Mouse (Mus musculus): ENCODE data around the gene Ifi209. TPM values are rescaled to one million over a fixed set of nuclear protein-coding genes. Genes with fewer than 3 reads are reported as not detected.
"Not testable (repeated sequence)": the region's sequence is repeated elsewhere in the genome, so short reads cannot be mapped to it uniquely, and the experiment has no call there.

Ifi209 gene
- under 1 TPM; 0.20 to 0.33 TPM for total RNA-seq (2021)

GRCm38 (mm10) chr1:173630622-173631021, at the start of gene Ifi209:
Gene Ifi209, plus strand, starts transcription at chr1:173630917.
- not testable (repeated sequence) for DNase-seq

- DNase-seq = not testable (repeated sequence)
Observed at GRCm38 (mm10) chr1:173589698-173590097, 41.0 kb upstream of the Ifi209 start.

- not testable (repeated sequence) for DNase-seq
Observed at GRCm38 (mm10) chr1:173598838-173599494, 31.8 kb upstream of the Ifi209 start, which contains the start of gene Ifi213. Gene Ifi213, minus strand, starts transcription at chr1:173599274.

GRCm38 (mm10) chr1:173610291-173610690, 20.4 kb upstream of the Ifi209 start:
- not testable (repeated sequence) for DNase-seq

GRCm38 (mm10) chr1:173622216-173622615, 8.5 kb upstream of the Ifi209 start:
- DNase-seq = not testable (repeated sequence)

- DNase-seq = no peak
Observed at GRCm38 (mm10) chr1:173624052-173624451, 6.7 kb upstream of the Ifi209 start.

- no peak for DNase-seq
Observed at GRCm38 (mm10) chr1:173626686-173627085, 4.0 kb upstream of the Ifi209 start.

GRCm38 (mm10) chr1:173633969-173634645, 3.4 kb downstream of the Ifi209 start:
- DNase-seq = no peak

- no peak for DNase-seq
Observed at GRCm38 (mm10) chr1:173645393-173645792, 14.7 kb downstream of the Ifi209 start.

- no peak for DNase-seq
Observed at GRCm38 (mm10) chr1:173657973-173658372, 27.3 kb downstream of the Ifi209 start.

- DNase-seq = not testable (repeated sequence)
Observed at GRCm38 (mm10) chr1:173673458-173674097, 42.9 kb downstream of the Ifi209 start, which contains the start of gene Ifi208. Gene Ifi208, plus strand, starts transcription at chr1:173673675.

- DNase-seq = not testable (repeated sequence)
Observed at GRCm38 (mm10) chr1:173678605-173679004, 47.9 kb downstream of the Ifi209 start.

- DNase-seq = no peak
Observed at GRCm38 (mm10) chr1:173694270-173694669, 63.6 kb downstream of the Ifi209 start.

Small RNA genes within 50 kb of the gene (microRNA-seq; reads per million reads assigned to microRNA genes)
- 0 reads per million in 2 experiments for gene Gm44339

Other genes starting within 250 kb of the Ifi209 start
- not detected for gene Ifi206, start 139.9 kb upstream of the Ifi209 start, total RNA-seq (2021)
- gene Ifi214, start 95.0 kb upstream of the Ifi209 start, total RNA-seq (2021) = not detected
- gene Ifi213, start 31.6 kb upstream of the Ifi209 start, total RNA-seq (2021) = not detected
- under 1 TPM; 0.10 to 0.14 TPM for gene Ifi208, start 42.8 kb downstream of the Ifi209 start, total RNA-seq (2021)
- gene Ifi207, start 110.8 kb downstream of the Ifi209 start, total RNA-seq (2021) = 1 to 10 TPM in 1 of 2 experiments, under 1 TPM in 1; 0.68 to 1.1 TPM
- gene Ifi204, start 136.0 kb downstream of the Ifi209 start, total RNA-seq (2021) = 1 to 10 TPM in 1 of 2 experiments, under 1 TPM in 1; 0.92 to 1.1 TPM